In genomic region chr9:120129276-120129675, GRCm38 (mm10) we compare ENCODE assay signal across 10 mouse cellular contexts. TPM values are rescaled to one million over a fixed set of nuclear protein-coding genes. Genes with fewer than 3 reads are reported as not detected.
DNase-seq lines count a peak whose midpoint lies in the region; ATAC-seq and TF ChIP-seq lines count a peak whose summit lies in the region.
"Had no signal": no experiment of that assay in that cellular context is flagged by ENCODE, and none has a peak within 500 bp of the region (broad histone marks: within the 10 kb centered on the region; RNA-seq: fewer than 3 reads in every experiment).

No protein-coding gene starts in this region.

- peak overlapping the region; percentile 100 for H3K4me3 ChIP-seq in heart, embryonic 10.5 days
- peak overlapping the region; percentile 93 to 99 (median 98) for H3K4me3 ChIP-seq in CH12.LX (replicated peaks in 1 of 3; ENCODE audit: low read depth in 2 of 3, low read length in 2 of 3, poor library complexity in 1 of 3)
- no peak overlapping the region for H3K4me3 ChIP-seq in forebrain, embryonic 16.5 days (replicated peaks; ENCODE audit: low read length)
- peak overlapping the region; percentile 98 for H3K4me3 ChIP-seq in liver, embryonic 16.5 days (ENCODE audit: low read depth, low read length)

- H3K27me3 ChIP-seq in heart, embryonic 10.5 days (ENCODE audit: insufficient read depth, poor library complexity, severe bottlenecking) = no peaks in the 10 kb centered on the region
- H3K27me3 ChIP-seq in CH12.LX (replicated peaks) = no peaks in the 10 kb centered on the region
- no peaks in the 10 kb centered on the region for H3K27me3 ChIP-seq in forebrain, embryonic 16.5 days (replicated peaks; ENCODE audit: control insufficient read depth, insufficient read depth, low read length)
- no peaks in the 10 kb centered on the region for H3K27me3 ChIP-seq in liver, embryonic 16.5 days (ENCODE audit: control insufficient read depth, insufficient read depth, low read depth, low read length)

- H3K36me3 ChIP-seq in heart, embryonic 10.5 days = peaks cover 47% of the 10 kb centered on the region
- H3K36me3 ChIP-seq in CH12.LX (replicated peaks in 1 of 2; ENCODE audit: control insufficient read depth in 1 of 2, insufficient read depth in 1 of 2, low read length in 1 of 2) = peaks cover 45 to 52% of the 10 kb centered on the region in 2 experiments
- peaks cover 22% of the 10 kb centered on the region for H3K36me3 ChIP-seq in forebrain, embryonic 16.5 days (ENCODE audit: control insufficient read depth, insufficient read depth)
- H3K36me3 ChIP-seq in liver, embryonic 16.5 days (ENCODE audit: control insufficient read depth, insufficient read depth) = peaks cover 32% of the 10 kb centered on the region

- whole genome bisulfite sequencing in heart, embryonic 10.5 days = 72% methylated on average over 10 of the region's 10 CpGs
- 71% methylated on average over 10 of the region's 10 CpGs for WGBS in forebrain, embryonic 16.5 days
- 25% methylated on average over 10 of the region's 10 CpGs for WGBS in liver, embryonic 16.5 days (ENCODE audit: insufficient replicate concordance)

- TF ChIP-seq EP300 in CH12.LX (IDR thresholded peaks at IDR 0.05; ENCODE audit: low read length) = no peak

- dilution Hi-C loops in CH12.LX (cut with MboI; ENCODE audit: extremely low pct_ligation_motif_present, extremely low pct_unique_long_range_greater_than_20kb, low sequenced_read_pairs) = no loop called here

- peaks cover 9% of the 10 kb centered on the region for H3K4me1 ChIP-seq in heart, embryonic 10.5 days
- peaks cover 9 to 62% of the 10 kb centered on the region in 2 experiments for H3K4me1 ChIP-seq in CH12.LX (ENCODE audit: control insufficient read depth in 1 of 2, insufficient read depth in 2 of 2)
- peaks cover 16% of the 10 kb centered on the region for H3K4me1 ChIP-seq in forebrain, embryonic 16.5 days (replicated peaks; ENCODE audit: control insufficient read depth, insufficient read depth, low read length)
- peaks cover 20% of the 10 kb centered on the region for H3K4me1 ChIP-seq in liver, embryonic 16.5 days (ENCODE audit: control insufficient read depth, low read depth, low read length)

- peak overlapping the region; percentile 100; the same call in 1 of the 2 replicates for H3K27ac ChIP-seq in heart, embryonic 10.5 days
- H3K27ac ChIP-seq in CH12.LX (ENCODE audit: insufficient read depth, low read depth) = peak overlapping the region; percentile 42; the same call in 1 of the 2 replicates
- H3K27ac ChIP-seq in forebrain, embryonic 16.5 days (ENCODE audit: low read length) = no peak overlapping the region
- H3K27ac ChIP-seq in liver, embryonic 16.5 days (ENCODE audit: low read length) = peak overlapping the region; percentile 85; the same call in 1 of the 2 replicates

- intact Hi-C loops in left cerebral cortex, postnatal 14 days (cut with DNase I) = no loop called here

- no peak for DNase-seq in heart, embryonic 10.5 days (ENCODE audit: low spot score)
- DNase-seq in heart, adult 8-10 months (ENCODE audit: low spot score) = no peak
- no peak for DNase-seq in CH12.LX (ENCODE audit: extremely low read depth)
- DNase-seq in layer of hippocampus, postnatal 10 days (ENCODE audit: low spot score in 2 of 2) = no peak
- DNase-seq in left cerebral cortex, postnatal 14 days (ENCODE audit: low spot score in 2 of 2) = no peak
- DNase-seq in right cerebral cortex, postnatal 10 days (ENCODE audit: low spot score in 2 of 2) = no peak
- DNase-seq: cerebellum, adult 9-11 months had no signal

- no peak for ATAC-seq in forebrain, embryonic 16.5 days
- no peak for ATAC-seq in liver, embryonic 16.5 days (ENCODE audit: low read depth)

- peak overlapping the region; percentile 98 for H3K4me2 ChIP-seq in CH12.LX (ENCODE audit: insufficient read depth, low read depth, poor library complexity, severe bottlenecking)
- peak overlapping the region; percentile 93 for H3K4me2 ChIP-seq in forebrain, embryonic 16.5 days (ENCODE audit: low read length)
- H3K4me2 ChIP-seq in liver, embryonic 16.5 days (ENCODE audit: low read depth, low read length) = peak overlapping the region; percentile 84

- TF ChIP-seq CTCF in CH12.LX (conservative IDR thresholded peaks at IDR 0.05 in 1 of 2, IDR thresholded peaks at IDR 0.05 in 1 of 2; ENCODE audit: low read depth in 2 of 2, low read length in 2 of 2) = no peak

- H3K9ac ChIP-seq in CH12.LX (ENCODE audit: insufficient read depth, low read depth) = peak overlapping the region; percentile 99
- H3K9ac ChIP-seq in forebrain, embryonic 16.5 days (replicated peaks; ENCODE audit: low read depth, low read length) = no peak overlapping the region
- H3K9ac ChIP-seq in liver, embryonic 16.5 days (ENCODE audit: low read depth, low read length) = peak overlapping the region; percentile 94

- TF ChIP-seq RAD21 in CH12.LX (IDR thresholded peaks at IDR 0.05; ENCODE audit: low read depth, low read length) = no peak

- no peaks in the 10 kb centered on the region for H3K9me3 ChIP-seq in heart, embryonic 10.5 days
- H3K9me3 ChIP-seq in CH12.LX (replicated peaks; ENCODE audit: low read length) = no peaks in the 10 kb centered on the region
- no peaks in the 10 kb centered on the region for H3K9me3 ChIP-seq in forebrain, embryonic 16.5 days (ENCODE audit: control insufficient read depth, low read length)
- H3K9me3 ChIP-seq in liver, embryonic 16.5 days (replicated peaks; ENCODE audit: control insufficient read depth, low read length) = no peaks in the 10 kb centered on the region

- in situ Hi-C loops in CH12.LX (cut with MboI; ENCODE audit: low pct_ligation_motif_present, low pct_unique_long_range_greater_than_20kb, low sequenced_read_pairs) = no loop called here

- 0 out of 2 replicates have a peak, but pooled peaks have one; percentile 4 for TF ChIP-seq POLR2A in CH12.LX (IDR thresholded peaks at IDR 0.05; ENCODE audit: low read depth, low read length)

- peaks cover 23% of the 10 kb centered on the region for H3K79me2 ChIP-seq in CH12.LX (replicated peaks; ENCODE audit: control insufficient read depth, extremely low read depth, insufficient read depth, poor library complexity, severe bottlenecking)

TF ChIP-seq in CH12.LX, 34 proteins besides CTCF, POLR2A, EP300 and RAD21 (continues in another document):
- no peak for TF ChIP-seq CHD2 (IDR thresholded peaks at IDR 0.05; ENCODE audit: low read length)
- no peak for TF ChIP-seq PAX5 (IDR thresholded peaks at IDR 0.05; ENCODE audit: low read length)

RNA-seq across cellular contexts. Expression of gene Rpsa, which starts 1.8 kb away (rescaled TPM):
- 1,047 and 1,189 TPM in 2 replicates for polyA plus RNA-seq in heart, embryonic 10.5 days (2016; fragmentation: Nextera tagmentation; extraction: Ambion mirVana)
- 100 to 1,000 TPM; 429 to 518 (median 467) TPM for total RNA-seq in heart, adult 8-10 months (2022)
- 3,568 and 3,991 TPM in 2 replicates for total RNA-seq in CH12.LX (2012; rRNA removed)
- 4,012 and 4,053 TPM in 2 replicates for total RNA-seq in CH12.LX (2014; rRNA removed)
- 3,250 and 3,563 TPM in 2 replicates for polyA plus RNA-seq in CH12.LX (2012; ENCODE audit: insufficient read length, low read depth)
- polyA plus RNA-seq in forebrain, embryonic 16.5 days (2015; fragmentation: Nextera tagmentation; extraction: Ambion mirVana) = 953 and 1,017 TPM in 2 replicates
- polyA plus RNA-seq in liver, embryonic 16.5 days (2015; fragmentation: Nextera tagmentation; extraction: Ambion mirVana) = 727 and 769 TPM in 2 replicates
- 100 to 1,000 TPM; 728 to 842 TPM for total RNA-seq in layer of hippocampus, postnatal 10 days (2021)
- total RNA-seq in left cerebral cortex, postnatal 14 days (2021) = 100 to 1,000 TPM; 505 to 517 TPM

RNA-seq across cellular contexts. Expression of gene Slc25a38, which starts 19.1 kb away (rescaled TPM):
- 39.8 and 42.1 TPM in 2 replicates for polyA plus RNA-seq in heart, embryonic 10.5 days (2016; fragmentation: Nextera tagmentation; extraction: Ambion mirVana)
- total RNA-seq in heart, adult 8-10 months (2022) = 10 to 100 TPM; 20.0 to 23.2 (median 21.8) TPM
- total RNA-seq in CH12.LX (2012; rRNA removed) (20.3 and 25.3 TPM in 2 replicates), CH12.LX (2014; rRNA removed) (22.3 and 24.3 TPM in 2 replicates)
- polyA plus RNA-seq in CH12.LX (2012; ENCODE audit: insufficient read length, low read depth) = 24.4 and 26.1 TPM in 2 replicates
- 37.5 and 39.4 TPM in 2 replicates for polyA plus RNA-seq in forebrain, embryonic 16.5 days (2015; fragmentation: Nextera tagmentation; extraction: Ambion mirVana)
- polyA plus RNA-seq in liver, embryonic 16.5 days (2015; fragmentation: Nextera tagmentation; extraction: Ambion mirVana) = 113 and 118 TPM in 2 replicates
- total RNA-seq in layer of hippocampus, postnatal 10 days (2021) = 10 to 100 TPM; 23.6 to 26.7 TPM
- 10 to 100 TPM; 24.2 to 27.0 TPM for total RNA-seq in left cerebral cortex, postnatal 14 days (2021)

RNA-seq across cellular contexts. Expression of gene Mobp, which starts 20.2 kb away (rescaled TPM):
- polyA plus RNA-seq in heart, embryonic 10.5 days (2016; fragmentation: Nextera tagmentation; extraction: Ambion mirVana) = not detected in 2 replicates
- under 1 TPM in 3 of 4 experiments, not detected in 1; 0.16 to 0.53 (median 0.33) TPM for total RNA-seq in heart, adult 8-10 months (2022)
- total RNA-seq in CH12.LX (2012; rRNA removed) (not detected in 2 replicates), CH12.LX (2014; rRNA removed) (not detected in 2 replicates)
- polyA plus RNA-seq in CH12.LX (2012; ENCODE audit: insufficient read length, low read depth) = 0.17 TPM in 1 of 2 replicates, not detected in the other
- 0.13 TPM in 1 of 2 replicates, not detected in the other for polyA plus RNA-seq in forebrain, embryonic 16.5 days (2015; fragmentation: Nextera tagmentation; extraction: Ambion mirVana)
- polyA plus RNA-seq in liver, embryonic 16.5 days (2015; fragmentation: Nextera tagmentation; extraction: Ambion mirVana) = not detected in 2 replicates
- total RNA-seq in layer of hippocampus, postnatal 10 days (2021) = 10 to 100 TPM; 16.2 to 17.0 TPM
- total RNA-seq in left cerebral cortex, postnatal 14 days (2021) = 100 to 1,000 TPM; 128 to 224 TPM

RNA-seq across cellular contexts. Expression of gene Ccr8, which starts 37.4 kb away (rescaled TPM):
- not detected in 2 replicates for polyA plus RNA-seq in heart, embryonic 10.5 days (2016; fragmentation: Nextera tagmentation; extraction: Ambion mirVana)
- not detected for total RNA-seq in heart, adult 8-10 months (2022)
- not detected in 2 replicates for total RNA-seq in CH12.LX (2012; rRNA removed)
- total RNA-seq in CH12.LX (2014; rRNA removed) = not detected in 2 replicates
- polyA plus RNA-seq in CH12.LX (2012; ENCODE audit: insufficient read length, low read depth) = not detected in 2 replicates
- not detected in 2 replicates for polyA plus RNA-seq in forebrain, embryonic 16.5 days (2015; fragmentation: Nextera tagmentation; extraction: Ambion mirVana)
- 0.07 TPM in 1 of 2 replicates, not detected in the other for polyA plus RNA-seq in liver, embryonic 16.5 days (2015; fragmentation: Nextera tagmentation; extraction: Ambion mirVana)
- not detected for total RNA-seq in layer of hippocampus, postnatal 10 days (2021)
- not detected for total RNA-seq in left cerebral cortex, postnatal 14 days (2021)
- total RNA-seq: left cerebral cortex, adult 8-10 months had no signal

RNA-seq across cellular contexts. Expression of gene Cx3cr1, which starts 59.6 kb away (rescaled TPM):
- 1.1 and 4.1 TPM in 2 replicates for polyA plus RNA-seq in heart, embryonic 10.5 days (2016; fragmentation: Nextera tagmentation; extraction: Ambion mirVana)
- 1 to 10 TPM in 2 of 4 experiments, under 1 TPM in 2; 0.89 to 1.3 (median 1.1) TPM for total RNA-seq in heart, adult 8-10 months (2022)
- total RNA-seq in CH12.LX (2012; rRNA removed) = not detected in 2 replicates
- total RNA-seq in CH12.LX (2014; rRNA removed) = not detected in 2 replicates
- polyA plus RNA-seq in CH12.LX (2012; ENCODE audit: insufficient read length, low read depth) = 0.06 and 0.08 TPM in 2 replicates
- 6.4 and 7.0 TPM in 2 replicates for polyA plus RNA-seq in forebrain, embryonic 16.5 days (2015; fragmentation: Nextera tagmentation; extraction: Ambion mirVana)
- polyA plus RNA-seq in liver, embryonic 16.5 days (2015; fragmentation: Nextera tagmentation; extraction: Ambion mirVana) = 3.1 and 3.2 TPM in 2 replicates
- total RNA-seq in layer of hippocampus, postnatal 10 days (2021) = 10 to 100 TPM; 28.3 to 31.6 TPM
- total RNA-seq in left cerebral cortex, postnatal 14 days (2021) = 10 to 100 TPM; 34.9 to 36.7 TPM

Comparison
In these comparisons a context has a peak if more than half of its experiments do, and no peak if none do; other contexts are left out.
1. RNA of gene Rpsa, which starts 1.8 kb away (total RNA-seq): 3,568 to 4,053 TPM in CH12.LX; 728 to 842 TPM in layer of hippocampus, postnatal 10 days, 505 to 517 TPM in left cerebral cortex, postnatal 14 days and 429 to 518 TPM in heart, adult 8-10 months; every median in the first group is over 4 times any median in the second.
2. RNA of gene Mobp, which starts 20.2 kb away (total RNA-seq): 128 to 224 TPM in left cerebral cortex, postnatal 14 days and 16.2 to 17.0 TPM in layer of hippocampus, postnatal 10 days; 0.16 to 0.53 TPM in heart, adult 8-10 months and not detected in CH12.LX; every median in the first group is over 10 times any median in the second.
3. Peak in every context shown above with its lines, with median percentiles within 50 percentile points of each other: H3K4me2 ChIP-seq.